Mouse (Mus musculus): ENCODE data around the gene Arhgap32. TPM values are rescaled to one million over a fixed set of nuclear protein-coding genes. Genes with fewer than 3 reads are reported as not detected.

Arhgap32 gene
- polyA plus RNA-seq, 1 experiment from 2014 or later: 10.3 TPM

- H3K4me2 ChIP-seq (ENCODE audit: low read length): no peak overlapping the region
- no peak for ATAC-seq
- H3K27me3 ChIP-seq (replicated peaks; ENCODE audit: control insufficient read depth, insufficient read depth, low read length): no peaks in the 10 kb centered on the region
- no peaks in the 10 kb centered on the region for H3K4me1 ChIP-seq (ENCODE audit: control insufficient read depth, insufficient read depth, low read depth, low read length)
- H3K27ac ChIP-seq (ENCODE audit: low read depth, low read length): no peak overlapping the region
- over 99% methylated on average over 3 of the region's 3 CpGs for WGBS
- no peaks in the 10 kb centered on the region for H3K9me3 ChIP-seq (ENCODE audit: control insufficient read depth, low read length)
- peaks cover 3% of the 10 kb centered on the region; the same call in 1 of the 2 replicates for H3K36me3 ChIP-seq (ENCODE audit: control insufficient read depth, insufficient read depth, low read length)
- no peak overlapping the region for H3K9ac ChIP-seq (ENCODE audit: low read depth, low read length)
- H3K4me3 ChIP-seq (ENCODE audit: low read length): no peak overlapping the region
These were observed 119.0 kb downstream of the Arhgap32 start for GRCm38 (mm10) chr9:32234767-32235489.

GRCm38 (mm10) chr9:32238899-32239298 is 123.0 kb downstream of the Arhgap32 start:
- 81% methylated on average over 10 of the region's 10 CpGs for WGBS
- H3K4me1 ChIP-seq (ENCODE audit: control insufficient read depth, insufficient read depth, low read depth, low read length): no peaks in the 10 kb centered on the region
- ATAC-seq: no peak

GRCm38 (mm10) chr9:32239427-32239826 is 123.5 kb downstream of the Arhgap32 start:
- no peak overlapping the region for H3K4me2 ChIP-seq (ENCODE audit: low read length)
- no peaks in the 10 kb centered on the region for H3K9me3 ChIP-seq (ENCODE audit: control insufficient read depth, low read length)
- H3K27ac ChIP-seq (ENCODE audit: low read depth, low read length): no peak overlapping the region
- H3K4me3 ChIP-seq (ENCODE audit: low read length): no peak overlapping the region
- peaks cover 3% of the 10 kb centered on the region; the same call in 1 of the 2 replicates for H3K36me3 ChIP-seq (ENCODE audit: control insufficient read depth, insufficient read depth, low read length)
- no peaks in the 10 kb centered on the region for H3K4me1 ChIP-seq (ENCODE audit: control insufficient read depth, insufficient read depth, low read depth, low read length)
- no peak for ATAC-seq
- 94% methylated on average over 10 of the region's 10 CpGs for WGBS
- H3K27me3 ChIP-seq (replicated peaks; ENCODE audit: control insufficient read depth, insufficient read depth, low read length): no peaks in the 10 kb centered on the region
- no peak overlapping the region for H3K9ac ChIP-seq (ENCODE audit: low read depth, low read length)

More at GRCm38 (mm10) chr9:32238899-32239298, 123.0 kb downstream of the Arhgap32 start:
- Histone ChIP-seq H3K27me3 (replicated peaks; ENCODE audit: control insufficient read depth, insufficient read depth, low read length) (no peaks in the 10 kb centered on the region), H3K4me2 (ENCODE audit: low read length) (no peak overlapping the region), H3K9me3 (ENCODE audit: control insufficient read depth, low read length) (no peaks in the 10 kb centered on the region), H3K27ac (ENCODE audit: low read depth, low read length) (no peak overlapping the region), H3K9ac (ENCODE audit: low read depth, low read length) (no peak overlapping the region), H3K36me3 (ENCODE audit: control insufficient read depth, insufficient read depth, low read length) (peaks cover 3% of the 10 kb centered on the region; the same call in 1 of the 2 replicates), H3K4me3 (ENCODE audit: low read length) (no peak overlapping the region)

GRCm38 (mm10) chr9:32240449-32240848 is 124.5 kb downstream of the Arhgap32 start:
- Histone ChIP-seq H3K36me3 (ENCODE audit: control insufficient read depth, insufficient read depth, low read length) (peaks cover 3% of the 10 kb centered on the region; the same call in 1 of the 2 replicates), H3K4me3 (ENCODE audit: low read length) (no peak overlapping the region), H3K4me1 (ENCODE audit: control insufficient read depth, insufficient read depth, low read depth, low read length) (no peaks in the 10 kb centered on the region), H3K9ac (ENCODE audit: low read depth, low read length) (no peak overlapping the region), H3K9me3 (ENCODE audit: control insufficient read depth, low read length) (no peaks in the 10 kb centered on the region), H3K4me2 (ENCODE audit: low read length) (no peak overlapping the region), H3K27me3 (replicated peaks; ENCODE audit: control insufficient read depth, insufficient read depth, low read length) (no peaks in the 10 kb centered on the region), H3K27ac (ENCODE audit: low read depth, low read length) (no peak overlapping the region)
- WGBS: 97% methylated on average over 5 of the region's 5 CpGs
- no peak for ATAC-seq

GRCm38 (mm10) chr9:32241637-32242199 is 125.8 kb downstream of the Arhgap32 start:
- H3K9ac ChIP-seq (ENCODE audit: low read depth, low read length): no peak overlapping the region
- H3K4me2 ChIP-seq (ENCODE audit: low read length): no peak overlapping the region
- no peak overlapping the region for H3K4me3 ChIP-seq (ENCODE audit: low read length)
- WGBS: 94% methylated on average over 9 of the region's 9 CpGs
- no peaks in the 10 kb centered on the region for H3K9me3 ChIP-seq (ENCODE audit: control insufficient read depth, low read length)
- ATAC-seq: no peak
- H3K27ac ChIP-seq (ENCODE audit: low read depth, low read length): no peak overlapping the region
- H3K36me3 ChIP-seq (ENCODE audit: control insufficient read depth, insufficient read depth, low read length): peaks cover 3% of the 10 kb centered on the region; the same call in 1 of the 2 replicates
- peaks cover 5% of the 10 kb centered on the region for H3K4me1 ChIP-seq (ENCODE audit: control insufficient read depth, insufficient read depth, low read depth, low read length)
- no peaks in the 10 kb centered on the region for H3K27me3 ChIP-seq (replicated peaks; ENCODE audit: control insufficient read depth, insufficient read depth, low read length)

GRCm38 (mm10) chr9:32242921-32243617 is 127.1 kb downstream of the Arhgap32 start:
- ATAC-seq: no peak
- Histone ChIP-seq H3K4me1 (ENCODE audit: control insufficient read depth, insufficient read depth, low read depth, low read length) (peaks cover 7% of the 10 kb centered on the region), H3K4me2 (ENCODE audit: low read length) (no peak overlapping the region), H3K27ac (ENCODE audit: low read depth, low read length) (no peak overlapping the region), H3K9ac (ENCODE audit: low read depth, low read length) (no peak overlapping the region), H3K9me3 (ENCODE audit: control insufficient read depth, low read length) (no peaks in the 10 kb centered on the region), H3K36me3 (ENCODE audit: control insufficient read depth, insufficient read depth, low read length) (peaks cover 3% of the 10 kb centered on the region; the same call in 1 of the 2 replicates), H3K4me3 (ENCODE audit: low read length) (no peak overlapping the region), H3K27me3 (replicated peaks; ENCODE audit: control insufficient read depth, insufficient read depth, low read length) (no peaks in the 10 kb centered on the region)
- 74% methylated on average over 2 of the region's 2 CpGs for WGBS

- Histone ChIP-seq H3K4me1 (ENCODE audit: control insufficient read depth, insufficient read depth, low read depth, low read length) (peaks cover 7% of the 10 kb centered on the region), H3K9me3 (ENCODE audit: control insufficient read depth, low read length) (no peaks in the 10 kb centered on the region), H3K27me3 (replicated peaks; ENCODE audit: control insufficient read depth, insufficient read depth, low read length) (no peaks in the 10 kb centered on the region), H3K36me3 (ENCODE audit: control insufficient read depth, insufficient read depth, low read length) (no peaks in the 10 kb centered on the region; the same call in 1 of the 2 replicates), H3K4me2 (ENCODE audit: low read length) (no peak overlapping the region), H3K27ac (ENCODE audit: low read depth, low read length) (no peak overlapping the region), H3K4me3 (ENCODE audit: low read length) (no peak overlapping the region), H3K9ac (ENCODE audit: low read depth, low read length) (no peak overlapping the region)
- no peak for ATAC-seq
- WGBS: 87% methylated on average over 3 of the region's 3 CpGs
These were observed 129.3 kb downstream of the Arhgap32 start for GRCm38 (mm10) chr9:32245237-32245636.

- H3K4me3 ChIP-seq (ENCODE audit: low read length): no peak overlapping the region
- peaks cover 7% of the 10 kb centered on the region for H3K4me1 ChIP-seq (ENCODE audit: control insufficient read depth, insufficient read depth, low read depth, low read length)
- peak; percentile 82 for ATAC-seq
- H3K9me3 ChIP-seq (ENCODE audit: control insufficient read depth, low read length): no peaks in the 10 kb centered on the region
- H3K4me2 ChIP-seq (ENCODE audit: low read length): no peak overlapping the region
- H3K27me3 ChIP-seq (replicated peaks; ENCODE audit: control insufficient read depth, insufficient read depth, low read length): no peaks in the 10 kb centered on the region
- 32% methylated on average over 6 of the region's 6 CpGs for WGBS
- no peak overlapping the region for H3K9ac ChIP-seq (ENCODE audit: low read depth, low read length)
- H3K27ac ChIP-seq (ENCODE audit: low read depth, low read length): no peak overlapping the region
- H3K36me3 ChIP-seq (ENCODE audit: control insufficient read depth, insufficient read depth, low read length): peaks cover 2% of the 10 kb centered on the region; the same call in 1 of the 2 replicates
These were observed 130.3 kb downstream of the Arhgap32 start for GRCm38 (mm10) chr9:32246123-32246716.

GRCm38 (mm10) chr9:32250486-32250885 is 134.6 kb downstream of the Arhgap32 start:
- H3K9me3 ChIP-seq (ENCODE audit: control insufficient read depth, low read length): no peaks in the 10 kb centered on the region
- peaks cover 13% of the 10 kb centered on the region for H3K36me3 ChIP-seq (ENCODE audit: control insufficient read depth, insufficient read depth, low read length)
- 81% methylated on average over 4 of the region's 4 CpGs for WGBS
- H3K9ac ChIP-seq (ENCODE audit: low read depth, low read length): no peak overlapping the region
- H3K4me3 ChIP-seq (ENCODE audit: low read length): no peak overlapping the region
- H3K27me3 ChIP-seq (replicated peaks; ENCODE audit: control insufficient read depth, insufficient read depth, low read length): no peaks in the 10 kb centered on the region
- no peak for ATAC-seq
- peaks cover 7% of the 10 kb centered on the region for H3K4me1 ChIP-seq (ENCODE audit: control insufficient read depth, insufficient read depth, low read depth, low read length)
- no peak overlapping the region for H3K27ac ChIP-seq (ENCODE audit: low read depth, low read length)
- no peak overlapping the region for H3K4me2 ChIP-seq (ENCODE audit: low read length)

All from hindbrain, embryonic 16.5 days (tissue).